Comparison of ENCODE assay signal across 14 mouse cellular contexts in genomic region chr11:31766296-31766695, GRCm38 (mm10).
"Had no signal": no experiment of that assay in that cellular context is flagged by ENCODE, and none has a peak within 500 bp of the region (broad histone marks: within the 10 kb centered on the region; RNA-seq: fewer than 3 reads in every experiment).

No protein-coding gene starts in this region.

- H3K9ac ChIP-seq: intestine, embryonic 15.5 days; liver, embryonic 14.5 days; midbrain, embryonic 13.5 days; neural tube, embryonic 12.5 days; stomach, embryonic 15.5 days had no signal

- H3K4me2 ChIP-seq: intestine, embryonic 15.5 days; midbrain, embryonic 13.5 days; neural tube, embryonic 12.5 days; stomach, embryonic 15.5 days had no signal

- H3K4me3 ChIP-seq: intestine, embryonic 15.5 days; left cerebral cortex, adult 2 months; limb, embryonic 10.5 days; midbrain, embryonic 13.5 days; neural tube, embryonic 12.5 days; stomach, embryonic 15.5 days had no signal

- H3K36me3 ChIP-seq: intestine, embryonic 15.5 days; limb, embryonic 10.5 days; midbrain, embryonic 13.5 days; neural tube, embryonic 12.5 days; stomach, embryonic 15.5 days had no signal

- DNase-seq: lung, adult 2 months; lung, postnatal 36 days; retina, postnatal 1 day; right cerebral cortex, postnatal 4 days; thymus, adult 2 months; thymus, postnatal 25 days had no signal

- H3K9me3 ChIP-seq: intestine, embryonic 15.5 days; limb, embryonic 10.5 days; midbrain, embryonic 13.5 days; neural tube, embryonic 12.5 days; stomach, embryonic 15.5 days had no signal

- ATAC-seq: intestine, embryonic 15.5 days; lung, postnatal 0 days; midbrain, embryonic 13.5 days had no signal

- H3K4me1 ChIP-seq: intestine, embryonic 15.5 days; limb, embryonic 10.5 days; stomach, embryonic 15.5 days had no signal

- H3K27me3 ChIP-seq: intestine, embryonic 15.5 days; midbrain, embryonic 13.5 days; neural tube, embryonic 12.5 days; stomach, embryonic 15.5 days had no signal

- H3K27ac ChIP-seq: intestine, embryonic 15.5 days; left cerebral cortex, adult 2 months; limb, embryonic 10.5 days; liver, embryonic 14.5 days; midbrain, embryonic 13.5 days; neural tube, embryonic 12.5 days; stomach, embryonic 15.5 days had no signal
